Mouse (Mus musculus) left cerebral cortex, postnatal 14 days (tissue): ENCODE measurements at regions not wholly inside any gene's neighbourhood (a gene's known extent, or its start where the extent isn't known, plus 50 kb on each side); places are given as distances from the start of the nearest gene placed in this dataset.

Experiments used
- DNase-seq, 2 experiments: peaks; one replicate each; pipeline ENCODE4 v3.0.0; 2021 to 2022; ENCODE audit warnings: low spot score in 2 of 2, mixed read lengths in 1 of 2
- intact Hi-C: fragments of 180-260 bp; cut with DNase I; formaldehyde crosslinking; loops from one replicate; pipeline ENCODE4 v1.15.1; 2025
- microRNA-seq, 2 experiments: library from miRNA; unstranded; fragments of <30 nt; microRNA quantifications; one replicate each; pipeline ENCODE4 v1.2.0; 2022

DNA sequence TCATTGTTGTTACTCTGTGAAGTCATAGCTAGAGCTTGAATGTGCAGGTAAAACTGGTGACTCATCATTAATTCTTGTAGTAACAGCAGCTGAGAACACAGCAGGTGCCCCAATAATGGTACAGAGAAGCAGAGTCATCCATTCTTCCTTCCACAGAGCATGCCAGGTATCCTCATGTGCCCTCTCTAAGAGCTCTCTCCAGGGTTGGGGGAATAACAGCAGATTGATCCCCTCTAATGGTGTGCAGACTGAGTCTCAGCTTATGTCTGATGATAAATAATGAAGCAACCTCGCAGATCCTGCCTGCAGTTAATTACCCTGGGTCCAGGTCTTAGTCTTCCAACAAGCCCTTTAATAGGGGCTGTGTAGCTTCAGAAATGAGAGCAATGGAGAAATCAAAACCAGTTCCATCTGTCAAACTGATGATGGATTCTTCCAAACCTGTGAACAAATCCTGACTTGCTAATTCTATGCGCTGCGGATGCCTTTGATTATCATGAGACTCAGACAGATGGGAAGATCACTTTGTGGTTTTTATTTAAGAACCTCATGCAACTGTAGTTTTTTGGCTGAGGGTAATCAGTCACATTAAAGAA is 169.3 kb upstream of the Pex5l start:
- intact Hi-C loops: no loop called here
- DNase-seq: peak in 1 of 2 experiments; percentile 26

DNA sequence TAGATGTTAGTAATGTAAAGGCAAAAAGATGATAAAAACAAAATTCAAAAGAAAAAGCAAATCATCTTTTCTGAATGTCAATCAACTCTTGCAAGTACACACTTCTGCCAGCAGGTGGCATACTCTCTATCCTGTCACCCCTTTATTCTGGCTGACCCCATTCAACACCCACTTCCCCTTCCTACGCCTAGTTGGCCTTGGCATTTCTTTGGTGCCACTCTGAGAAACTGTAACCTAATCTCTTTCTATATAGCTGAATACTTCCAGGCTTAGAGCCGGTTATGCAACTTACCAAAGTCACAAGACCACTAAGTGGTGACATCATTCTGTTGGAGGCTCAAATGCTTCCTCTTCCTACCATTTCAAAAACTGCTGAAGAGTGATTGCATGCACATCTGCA is 165.2 kb upstream of the Pex5l start:
- DNase-seq: no peak
- intact Hi-C loops: loop anchor here (5.0 to 10.0 kb wide), 2 partner anchors 89 to 487 kb away; partner anchors contain the start of gene Ttc14

DNA sequence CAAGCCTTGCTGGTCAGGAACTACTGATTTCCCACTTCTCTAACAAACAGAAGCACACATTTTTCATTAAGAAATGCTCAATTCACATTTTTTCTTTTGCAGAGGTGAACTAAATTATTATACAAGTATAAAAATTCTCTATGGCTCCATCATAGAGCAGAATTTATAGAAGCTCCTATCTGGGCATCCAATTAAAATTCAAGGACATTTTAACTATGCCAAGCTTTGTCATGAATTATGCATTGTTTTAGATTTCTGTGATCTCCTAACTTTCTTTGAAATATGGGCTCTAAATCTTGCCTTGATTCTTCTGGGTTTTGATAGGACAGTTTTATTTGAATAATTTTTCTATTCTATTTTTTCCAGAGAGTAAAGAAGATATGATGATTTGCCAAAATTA is 163.1 kb upstream of the Pex5l start:
- DNase-seq: peak in 1 of 2 experiments; percentile 19
- intact Hi-C loops: loop anchor here (5.0 to 10.0 kb wide), 2 partner anchors 91 to 489 kb away; partner anchors contain the start of gene Ttc14

DNA sequence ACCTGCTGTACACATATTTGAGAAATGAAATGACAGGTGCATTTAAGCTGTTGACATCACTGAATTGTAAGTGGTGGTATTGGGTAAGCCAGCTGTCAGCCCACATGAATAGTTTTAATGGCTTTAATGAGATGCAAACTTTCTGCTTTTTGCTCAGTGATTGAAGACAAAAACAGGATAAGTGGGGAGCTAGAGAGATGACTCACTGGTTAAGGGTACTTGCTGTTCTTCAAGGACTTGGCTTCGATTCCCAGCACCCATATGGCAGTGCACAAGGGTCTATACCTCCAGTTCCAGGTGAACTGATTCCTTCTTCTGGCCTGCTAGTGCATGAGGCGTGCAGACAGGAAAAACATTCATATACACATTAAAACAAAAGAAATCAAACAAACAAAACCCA is 162.7 kb upstream of the Pex5l start:
- DNase-seq: peak in 1 of 2 experiments; percentile 22
- intact Hi-C loops: loop anchor here (5.0 to 10.0 kb wide), 2 partner anchors 92 to 489 kb away; partner anchors contain the start of gene Ttc14

DNA sequence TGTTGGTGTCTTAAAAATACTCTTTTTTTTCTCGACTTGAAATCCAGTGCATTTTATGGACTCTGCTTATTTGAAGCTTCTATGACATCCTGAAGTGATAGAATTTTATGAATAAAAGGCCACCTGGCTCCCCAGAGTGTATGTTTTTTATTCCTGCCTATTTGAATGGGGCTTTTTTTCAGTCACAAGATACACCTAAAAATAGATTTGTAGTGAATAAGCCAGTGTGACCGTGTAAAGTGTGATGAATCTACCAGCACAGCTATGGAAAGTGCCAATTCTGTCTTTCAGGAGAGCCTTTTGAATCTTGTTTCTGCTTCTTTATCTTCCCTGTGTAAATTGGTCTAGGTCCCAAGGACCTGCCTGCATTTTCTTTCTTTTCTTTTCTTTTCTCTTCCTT is 119.8 kb upstream of the Pex5l start:
- intact Hi-C loops: no loop called here
- DNase-seq: no peak

DNA sequence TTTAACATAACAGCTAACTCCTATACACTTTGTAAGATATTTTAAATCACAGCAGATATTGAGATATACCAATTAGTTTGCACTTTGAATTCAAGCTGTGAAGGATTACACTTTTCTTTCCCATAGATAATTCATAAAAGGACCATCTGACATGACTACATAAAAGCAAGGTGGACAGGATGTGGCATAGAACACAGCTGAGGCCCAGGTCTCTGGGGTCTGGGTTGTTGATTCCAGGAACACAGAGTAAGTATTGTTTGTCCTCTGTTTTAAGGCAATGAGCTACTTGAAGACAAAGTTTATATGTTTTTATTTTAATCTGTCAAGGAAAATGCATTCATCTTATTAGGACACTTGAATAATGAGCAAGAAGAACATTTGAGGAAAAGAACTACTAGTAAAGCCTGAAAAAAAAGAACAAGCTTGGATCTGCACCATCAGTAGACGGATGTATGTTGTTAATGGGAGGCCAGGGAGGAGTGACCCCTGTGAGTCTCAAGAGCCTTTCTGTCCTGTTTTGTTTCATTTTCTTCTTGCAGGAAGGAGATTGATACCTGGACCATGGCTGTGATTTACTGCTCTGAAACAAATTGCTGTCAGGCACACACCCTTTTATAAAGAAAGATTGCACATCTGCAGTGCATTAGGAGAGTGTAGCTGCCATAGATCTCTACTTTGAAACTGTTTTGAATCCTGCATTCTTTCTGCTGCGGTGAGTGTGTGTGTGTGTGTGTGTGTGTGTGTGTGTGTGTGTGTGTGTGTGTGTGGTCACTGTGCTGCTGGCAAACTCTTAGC is 76.4 kb upstream of the Pex5l start:
- no peak for DNase-seq
- intact Hi-C loops: no loop called here

DNA sequence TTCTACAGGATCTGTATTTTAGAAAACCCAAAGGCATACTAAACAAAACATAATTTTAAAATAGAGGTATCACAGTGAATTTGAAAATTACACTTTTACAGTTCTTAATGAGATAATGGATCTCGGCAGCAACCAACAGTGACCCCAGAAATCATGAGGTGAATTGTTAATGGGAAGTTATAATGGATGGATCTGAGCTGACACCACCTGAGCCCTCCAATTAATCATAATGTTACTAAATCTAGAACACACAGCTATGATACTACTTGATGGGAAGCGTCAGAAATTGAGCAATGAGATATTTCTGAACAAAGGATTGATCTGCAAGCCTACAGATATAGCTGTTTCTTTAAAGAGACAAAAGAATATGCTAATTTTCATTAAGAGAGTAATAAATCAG is 75.2 kb upstream of the Pex5l start:
- no peak for DNase-seq
- intact Hi-C loops: no loop called here

DNA sequence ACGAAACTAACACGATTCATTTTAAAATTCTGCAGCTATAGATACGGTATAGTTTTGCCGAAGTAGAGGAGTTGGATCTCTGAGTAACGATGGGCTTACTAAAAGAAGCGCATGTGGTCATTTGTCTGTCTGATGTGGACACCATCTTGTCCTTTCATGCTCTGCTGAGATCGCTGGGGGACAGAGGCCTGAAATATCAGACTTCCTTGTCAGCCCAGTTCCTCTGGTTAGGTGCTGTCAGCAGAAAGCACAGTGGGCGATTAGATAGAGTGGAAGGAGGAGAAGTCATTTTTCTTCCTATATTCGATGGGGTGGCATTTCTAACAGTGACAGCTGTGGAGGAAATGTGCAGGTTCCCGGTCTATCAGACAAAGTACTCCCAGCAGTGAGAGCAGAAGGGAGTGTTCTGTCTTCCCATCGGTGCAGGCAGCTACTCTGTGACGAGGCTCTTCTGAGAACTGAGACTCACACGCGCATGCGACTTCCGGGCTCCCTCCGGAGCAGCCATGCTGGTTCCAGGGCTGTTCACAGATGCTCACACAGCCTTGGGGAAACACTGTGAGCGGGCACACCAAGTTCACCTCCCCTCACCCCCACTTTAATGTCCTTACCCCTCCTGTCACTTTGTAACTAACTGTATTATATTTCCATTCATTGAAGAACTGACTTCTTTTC is 74.5 kb upstream of the Pex5l start:
- DNase-seq: no peak
- intact Hi-C loops: no loop called here

DNA sequence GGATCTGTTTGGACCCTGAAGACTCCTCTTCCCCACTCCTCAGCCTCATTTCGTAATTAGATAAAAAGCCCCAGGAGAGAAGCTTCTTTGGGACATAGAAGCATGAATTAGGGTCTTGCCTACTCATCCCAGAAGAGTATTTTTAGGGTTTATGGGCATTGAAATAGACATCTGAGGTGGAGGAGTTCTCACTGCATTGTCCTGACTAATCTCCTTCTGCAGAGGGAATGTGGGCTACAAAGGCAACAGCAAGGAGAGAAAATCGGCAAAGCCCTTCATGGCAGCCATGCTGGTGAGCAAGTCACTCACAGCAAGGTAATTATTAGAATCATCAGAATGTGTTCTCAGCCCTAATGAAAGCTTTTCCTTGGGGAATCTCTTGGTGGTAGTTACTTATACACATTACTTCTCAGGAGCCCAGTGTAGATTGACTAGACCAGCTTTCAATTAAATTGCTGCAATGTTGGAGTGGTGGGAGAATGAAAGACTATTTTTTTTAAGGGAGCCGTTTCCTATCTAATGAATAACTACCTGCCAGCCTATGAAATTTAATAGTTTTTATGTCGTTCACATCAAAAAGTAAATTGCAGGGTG is 68.3 kb upstream of the Pex5l start:
- intact Hi-C loops: no loop called here
- DNase-seq: no peak

Small RNAs in the stretch of these regions (microRNA-seq; reads per million reads assigned to microRNA genes)
- gene Gm27974: 0 reads per million in 2 experiments
